Mouse (Mus musculus): ENCODE data around the gene Itgb3bp. TPM values are rescaled to one million over a fixed set of nuclear protein-coding genes. Genes with fewer than 3 reads are reported as not detected.

The Itgb3bp gene
- polyA plus RNA-seq, 2 experiments = 11.3 to 31.3 TPM

- Histone ChIP-seq H3K9me3 (ENCODE audit: control insufficient read depth, low read length) (no peaks in the 10 kb centered on the region), H3K27ac (replicated peaks; ENCODE audit: low read depth, low read length) (no peak overlapping the region)
- 63% methylated on average over 4 of the region's 4 CpGs for WGBS
Observed at GRCm38 (mm10) chr4:99970097-99970496, 40.5 kb upstream of the Itgb3bp start.

GRCm38 (mm10) chr4:99969328-99969727 is 39.7 kb upstream of the Itgb3bp start:
- no peaks in the 10 kb centered on the region for H3K27me3 ChIP-seq (ENCODE audit: control insufficient read depth, insufficient read depth, low read length)
- no peak overlapping the region for H3K9ac ChIP-seq (ENCODE audit: low read depth, low read length, severe bottlenecking)
- H3K9me3 ChIP-seq (ENCODE audit: control insufficient read depth, low read length) = no peaks in the 10 kb centered on the region
- H3K27ac ChIP-seq (replicated peaks; ENCODE audit: low read depth, low read length) = no peak overlapping the region
- H3K4me2 ChIP-seq (replicated peaks; ENCODE audit: low read depth, low read length, severe bottlenecking) = no peak overlapping the region
- no peak overlapping the region for H3K4me3 ChIP-seq (replicated peaks; ENCODE audit: low read length)
- 31% methylated on average over 5 of the region's 5 CpGs for WGBS
- peaks cover 10% of the 10 kb centered on the region for H3K36me3 ChIP-seq (ENCODE audit: control insufficient read depth, insufficient read depth, low read length)
- no peak for TF ChIP-seq POLR2A (IDR thresholded peaks at IDR 0.05; ENCODE audit: borderline replicate concordance, extremely low read depth, insufficient read depth, insufficient read length)
- peaks cover 19% of the 10 kb centered on the region for H3K4me1 ChIP-seq (ENCODE audit: control insufficient read depth, insufficient read depth, low read length)
- ATAC-seq (ENCODE audit: low FRiP score, low read depth) (no peak), DNase-seq (ENCODE audit: low spot score) (no peak)

More at GRCm38 (mm10) chr4:99970097-99970496, 40.5 kb upstream of the Itgb3bp start:
- no peak for TF ChIP-seq POLR2A (IDR thresholded peaks at IDR 0.05; ENCODE audit: borderline replicate concordance, extremely low read depth, insufficient read depth, insufficient read length)
- H3K9ac ChIP-seq (ENCODE audit: low read depth, low read length, severe bottlenecking) = no peak overlapping the region
- H3K36me3 ChIP-seq (ENCODE audit: control insufficient read depth, insufficient read depth, low read length) = peaks cover 13% of the 10 kb centered on the region
- H3K4me1 ChIP-seq (ENCODE audit: control insufficient read depth, insufficient read depth, low read length) = peaks cover 19% of the 10 kb centered on the region
- H3K4me2 ChIP-seq (replicated peaks; ENCODE audit: low read depth, low read length, severe bottlenecking) = no peak overlapping the region
- H3K27me3 ChIP-seq (ENCODE audit: control insufficient read depth, insufficient read depth, low read length) = no peaks in the 10 kb centered on the region
- DNase-seq (ENCODE audit: low spot score) (peak; percentile 37), ATAC-seq (ENCODE audit: low FRiP score, low read depth) (no peak)
- no peak overlapping the region for H3K4me3 ChIP-seq (replicated peaks; ENCODE audit: low read length)

- 15% methylated on average over 6 of the region's 6 CpGs for WGBS
- H3K9ac ChIP-seq (ENCODE audit: low read depth, low read length, severe bottlenecking) = no peak overlapping the region
- no peaks in the 10 kb centered on the region for H3K27me3 ChIP-seq (ENCODE audit: control insufficient read depth, insufficient read depth, low read length)
- DNase-seq (ENCODE audit: low spot score) (no peak), ATAC-seq (ENCODE audit: low FRiP score, low read depth) (no peak)
- no peak overlapping the region for H3K4me2 ChIP-seq (replicated peaks; ENCODE audit: low read depth, low read length, severe bottlenecking)
- H3K4me3 ChIP-seq (replicated peaks; ENCODE audit: low read length) = no peak overlapping the region
- H3K9me3 ChIP-seq (ENCODE audit: control insufficient read depth, low read length) = no peaks in the 10 kb centered on the region
- no peak overlapping the region for H3K27ac ChIP-seq (replicated peaks; ENCODE audit: low read depth, low read length)
- TF ChIP-seq POLR2A (IDR thresholded peaks at IDR 0.05; ENCODE audit: borderline replicate concordance, extremely low read depth, insufficient read depth, insufficient read length) = no peak
- peaks cover 19% of the 10 kb centered on the region for H3K4me1 ChIP-seq (ENCODE audit: control insufficient read depth, insufficient read depth, low read length)
- peaks cover 13% of the 10 kb centered on the region; the same call in 1 of the 2 replicates for H3K36me3 ChIP-seq (ENCODE audit: control insufficient read depth, insufficient read depth, low read length)
Observed at GRCm38 (mm10) chr4:99966555-99966954, 36.9 kb upstream of the Itgb3bp start.

- no peak for TF ChIP-seq POLR2A (IDR thresholded peaks at IDR 0.05; ENCODE audit: borderline replicate concordance, extremely low read depth, insufficient read depth, insufficient read length)
- no peak for ATAC-seq (ENCODE audit: low FRiP score, low read depth)
Observed at GRCm38 (mm10) chr4:99959308-99959707, 29.7 kb upstream of the Itgb3bp start.

GRCm38 (mm10) chr4:99958084-99958815 is 28.6 kb upstream of the Itgb3bp start:
- DNase-seq (ENCODE audit: low spot score) (no peak), ATAC-seq (ENCODE audit: low FRiP score, low read depth) (no peak)
- TF ChIP-seq POLR2A (IDR thresholded peaks at IDR 0.05; ENCODE audit: borderline replicate concordance, extremely low read depth, insufficient read depth, insufficient read length) = no peak
- Histone ChIP-seq H3K9me3 (ENCODE audit: control insufficient read depth, low read length) (no peaks in the 10 kb centered on the region), H3K4me2 (replicated peaks; ENCODE audit: low read depth, low read length, severe bottlenecking) (no peak overlapping the region), H3K27ac (replicated peaks; ENCODE audit: low read depth, low read length) (no peak overlapping the region), H3K27me3 (ENCODE audit: control insufficient read depth, insufficient read depth, low read length) (no peaks in the 10 kb centered on the region), H3K4me3 (replicated peaks; ENCODE audit: low read length) (no peak overlapping the region), H3K9ac (ENCODE audit: low read depth, low read length, severe bottlenecking) (no peak overlapping the region), H3K36me3 (ENCODE audit: control insufficient read depth, insufficient read depth, low read length) (no peaks in the 10 kb centered on the region; the same call in 1 of the 2 replicates), H3K4me1 (ENCODE audit: control insufficient read depth, insufficient read depth, low read length) (no peaks in the 10 kb centered on the region; the same call in 1 of the 2 replicates)
- 72% methylated on average over 7 of the region's 7 CpGs for WGBS

More at GRCm38 (mm10) chr4:99959308-99959707, 29.7 kb upstream of the Itgb3bp start:
- H3K9me3 ChIP-seq (ENCODE audit: control insufficient read depth, low read length) = no peaks in the 10 kb centered on the region
- H3K9ac ChIP-seq (ENCODE audit: low read depth, low read length, severe bottlenecking) = no peak overlapping the region
- no peaks in the 10 kb centered on the region; the same call in 1 of the 2 replicates for H3K4me1 ChIP-seq (ENCODE audit: control insufficient read depth, insufficient read depth, low read length)
- H3K27me3 ChIP-seq (ENCODE audit: control insufficient read depth, insufficient read depth, low read length) = no peaks in the 10 kb centered on the region
- whole genome bisulfite sequencing = 74% methylated on average over 3 of the region's 3 CpGs
- H3K36me3 ChIP-seq (ENCODE audit: control insufficient read depth, insufficient read depth, low read length) = peaks cover 6% of the 10 kb centered on the region; the same call in 1 of the 2 replicates
- no peak overlapping the region for H3K4me2 ChIP-seq (replicated peaks; ENCODE audit: low read depth, low read length, severe bottlenecking)
- no peak overlapping the region for H3K4me3 ChIP-seq (replicated peaks; ENCODE audit: low read length)
- no peak for DNase-seq (ENCODE audit: low spot score)
- H3K27ac ChIP-seq (replicated peaks; ENCODE audit: low read depth, low read length) = no peak overlapping the region

All from limb, embryonic 14.5 days (tissue).